Mouse (Mus musculus) liver, embryonic 14.5 days (tissue): ENCODE measurements around the gene Clstn3.

Experiments used
- CTCF ChIP-seq: IDR thresholded peaks from 2 replicates; pipeline ENCODE4 v1.5.1; 2016; ENCODE audit warnings: antibody characterized with exemption, low read depth, control low read depth
- EP300 ChIP-seq: IDR thresholded peaks from 2 replicates; pipeline ENCODE4 v1.6.1; 2016; ENCODE audit warnings: antibody characterized with exemption, low read depth

- TF ChIP-seq CTCF, result no peak
- no peak for TF ChIP-seq EP300
These were observed 37.3 kb downstream of the Clstn3 start for GRCm38 (mm10) chr6:124427289-124427688.
